Mouse (Mus musculus): ENCODE measurements around the gene Lcmt2. TPM values are rescaled to one million over a fixed set of nuclear protein-coding genes. Genes with fewer than 3 reads are reported as not detected.

Lcmt2 gene
- 22.0 TPM for polyA plus RNA-seq (2017; shearing (Covaris generic))

GRCm38 (mm10) chr2:121140018-121140882 is at the start of gene Lcmt2, which contains the start of gene Adal:
Gene Lcmt2, minus strand, starts transcription at chr2:121140653.
Gene Adal, plus strand, starts transcription at chr2:121140428.

GRCm38 (mm10) chr2:121170980-121171742 is 30.7 kb upstream of the Lcmt2 start, which contains the start of gene Zscan29:
Gene Zscan29, minus strand, starts transcription at chr2:121171125.

DNA sequence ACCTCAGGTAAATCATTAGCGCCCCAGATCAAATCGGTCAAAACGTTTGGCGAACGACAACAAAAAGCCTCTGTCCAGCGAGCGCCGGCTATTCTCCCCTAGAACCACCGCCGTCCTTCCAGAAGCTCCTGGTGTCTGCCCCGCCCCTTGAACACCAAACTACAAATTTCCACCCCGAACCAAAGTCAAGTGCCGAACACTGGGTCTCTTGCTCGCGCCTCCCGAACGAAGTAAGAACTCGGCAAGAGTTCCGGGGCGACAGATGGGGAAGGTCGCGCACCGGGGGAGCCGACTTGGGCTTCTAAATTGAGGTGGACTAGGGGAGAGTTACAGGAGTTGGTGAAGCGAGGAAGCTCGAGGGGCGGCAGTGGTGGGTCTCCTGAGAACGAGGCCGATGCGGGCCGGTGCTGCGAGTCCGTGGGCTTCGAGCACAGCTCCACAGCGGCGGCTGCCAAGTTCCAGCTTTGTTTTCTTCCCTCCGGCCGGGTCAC is 30.1 kb upstream of the Lcmt2 start, which contains the start of gene Tubgcp4:
Gene Tubgcp4 (plus strand): TSS at position 174 of the 491 bp plus-strand sequence.

GRCm38 (mm10) chr2:121109695-121110094 is 30.8 kb downstream of the Lcmt2 start, which contains the start of gene Tgm7:
Gene Tgm7, minus strand, starts transcription at chr2:121109795.

DNA sequence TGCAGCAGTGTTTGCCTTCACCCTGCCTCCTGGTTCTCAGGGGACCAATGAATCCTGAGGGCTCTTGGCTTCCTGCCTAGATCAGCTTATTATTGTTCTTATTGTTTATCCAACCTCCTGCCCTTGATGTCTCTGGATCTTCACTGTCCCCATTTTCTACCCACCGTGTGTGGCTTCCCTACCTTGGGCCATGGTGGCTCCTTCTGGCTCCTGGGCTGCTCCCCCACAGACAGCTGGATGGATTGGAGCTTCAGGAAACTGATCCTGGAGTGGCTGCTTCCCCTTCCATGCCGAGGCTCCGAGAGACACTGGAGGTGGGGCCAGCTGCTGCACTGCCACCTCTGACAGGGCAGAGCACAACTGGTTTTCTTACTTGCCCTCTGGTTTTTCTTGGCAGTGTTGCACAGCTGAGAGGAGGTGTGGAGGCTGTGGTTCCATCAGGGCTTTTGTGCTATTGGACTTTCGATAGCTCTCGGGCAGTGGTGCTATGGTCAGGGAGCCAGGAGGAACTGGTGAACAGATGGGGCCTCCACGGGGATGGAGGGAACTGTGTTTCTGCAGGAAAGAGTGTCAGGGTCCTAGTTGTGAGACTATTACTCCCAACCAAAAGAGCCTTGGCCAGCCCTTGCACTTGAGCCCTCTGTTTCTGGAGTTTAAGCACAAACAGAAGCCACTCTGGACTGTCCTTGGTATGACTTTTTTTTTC is 54.8 kb downstream of the Lcmt2 start, which contains the start of gene Tgm5:
Gene Tgm5 (minus strand): TSS at position 362 of the 706 bp plus-strand sequence.

Other genes with a start within 250 kb of the Lcmt2 start
- 63.5 TPM for gene Ubr1, start 169.9 kb downstream of the Lcmt2 start, polyA plus RNA-seq (2017; shearing (Covaris generic))
- 20.7 TPM for gene Tmem62, start 163.6 kb downstream of the Lcmt2 start, polyA plus RNA-seq (2017; shearing (Covaris generic))
- gene Ccndbp1, start 132.2 kb downstream of the Lcmt2 start, polyA plus RNA-seq (2017; shearing (Covaris generic)) = 115 TPM
- not detected for gene Epb42, start 103.6 kb downstream of the Lcmt2 start, polyA plus RNA-seq (2017; shearing (Covaris generic))
- gene Tgm5, start 54.8 kb downstream of the Lcmt2 start, polyA plus RNA-seq (2017; shearing (Covaris generic)) = not detected
- not detected for gene Tgm7, start 30.9 kb downstream of the Lcmt2 start, polyA plus RNA-seq (2017; shearing (Covaris generic))
- 13.9 TPM for gene Adal, start 225 bp downstream of the Lcmt2 start, polyA plus RNA-seq (2017; shearing (Covaris generic))
- gene Tubgcp4, start 30.0 kb upstream of the Lcmt2 start, polyA plus RNA-seq (2017; shearing (Covaris generic)) = 65.0 TPM
- 25.3 TPM for gene Zscan29, start 30.5 kb upstream of the Lcmt2 start, polyA plus RNA-seq (2017; shearing (Covaris generic))
- 53.6 TPM for gene Trp53bp1, start 130.8 kb upstream of the Lcmt2 start, polyA plus RNA-seq (2017; shearing (Covaris generic))
- 0.05 TPM for gene Map1a, start 148.9 kb upstream of the Lcmt2 start, polyA plus RNA-seq (2017; shearing (Covaris generic))
- 8.7 TPM for gene Ppip5k1, start 214.7 kb upstream of the Lcmt2 start, polyA plus RNA-seq (2017; shearing (Covaris generic))
- gene Ckmt1, start 217.1 kb upstream of the Lcmt2 start, polyA plus RNA-seq (2017; shearing (Covaris generic)) = 0.37 TPM
- 0.17 TPM for gene Strc, start 246.5 kb upstream of the Lcmt2 start, polyA plus RNA-seq (2017; shearing (Covaris generic))

Measured in naive thymus-derived CD4-positive, alpha-beta T cell, adult 5 months (primary cell).